Mouse (Mus musculus): ENCODE measurements around the gene Atp6v1e1.

DNA sequence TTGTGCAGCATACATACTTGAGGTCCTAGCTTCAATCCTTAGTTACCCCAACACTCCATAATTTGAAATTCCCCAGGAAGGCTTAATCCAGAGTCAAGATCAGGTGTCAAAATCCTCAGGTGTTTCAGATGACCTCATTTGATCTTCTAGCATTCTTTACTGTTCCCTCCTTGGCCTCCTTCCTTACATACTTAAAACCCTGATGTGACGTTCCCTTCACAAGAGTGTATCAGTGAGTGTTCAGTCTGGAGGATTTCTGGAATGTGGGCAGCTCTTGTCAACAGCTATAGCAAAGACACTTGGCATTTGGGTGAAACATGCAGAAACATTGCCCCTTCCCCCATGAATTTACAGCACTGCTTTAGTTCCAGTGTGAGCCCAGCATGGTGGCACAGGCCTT lies 52.6 kb downstream of the Atp6v1e1 start:
- no peak for TF ChIP-seq POLR2A (IDR thresholded peaks at IDR 0.05; ENCODE audit: borderline replicate concordance, control insufficient read depth, low read depth, low read length)
- TF ChIP-seq CTCF (IDR thresholded peaks at IDR 0.05; ENCODE audit: control insufficient read depth, insufficient read depth, low read length), result no peak

Data from bone marrow, adult 2 months (tissue).